Mouse (Mus musculus) cerebellum, postnatal 25 days (tissue): ENCODE results near the gene Ap1m2.
"Not testable (repeated sequence)": the region's sequence is repeated elsewhere in the genome, so short reads cannot be mapped to it uniquely, and the experiment has no call there.

ENCODE experiments used
- DNase-seq, 2 experiments: peaks; one replicate each; pipeline ENCODE4 v3.0.0; 2021; ENCODE audit warnings: mixed read lengths in 2 of 2

Gene Ap1m2

DNA sequence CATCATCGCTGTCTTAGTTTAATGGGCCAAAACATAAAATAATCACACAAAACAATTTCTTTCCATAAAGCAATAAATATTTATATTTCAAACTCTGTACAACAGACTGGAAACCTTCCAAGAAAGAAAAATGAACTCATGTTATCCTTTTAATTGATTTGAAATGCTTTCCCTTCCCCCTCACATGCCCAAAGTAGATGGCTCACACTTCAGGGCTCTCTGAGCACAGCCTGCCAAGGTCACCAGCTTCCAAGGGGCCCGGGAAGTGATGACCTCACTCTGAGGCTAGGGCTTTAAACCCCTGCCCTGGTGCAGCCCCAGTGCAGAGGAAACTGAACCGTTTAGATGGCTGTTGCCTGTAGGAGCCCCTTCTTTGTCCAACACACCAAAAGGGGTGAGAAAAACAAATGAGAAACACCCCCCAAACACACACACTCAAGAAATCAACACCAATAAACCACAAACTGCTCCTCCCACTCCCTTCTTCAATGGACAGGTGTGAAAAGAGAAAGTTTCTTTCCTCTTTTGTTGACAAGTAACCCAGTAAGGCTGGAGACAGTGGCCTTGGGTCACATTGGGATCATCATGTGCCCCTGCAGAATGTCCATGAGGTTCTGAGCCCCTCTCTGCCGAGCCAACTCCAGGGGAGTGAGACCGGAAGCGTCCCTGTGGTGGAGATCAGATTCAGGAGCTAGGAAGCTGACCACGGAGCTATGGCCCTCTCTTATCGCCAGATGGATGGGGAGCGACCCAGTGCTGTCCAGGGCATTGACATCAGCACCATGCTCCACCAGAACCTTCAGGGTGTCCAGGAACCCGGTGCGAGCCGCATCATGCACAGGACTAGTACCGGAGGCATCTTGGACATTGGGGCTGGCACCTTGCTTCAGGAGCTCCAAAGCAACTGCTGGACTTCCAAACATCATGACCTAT is 23.5 kb downstream of the Ap1m2 start:
- DNase-seq, result no peak

DNA sequence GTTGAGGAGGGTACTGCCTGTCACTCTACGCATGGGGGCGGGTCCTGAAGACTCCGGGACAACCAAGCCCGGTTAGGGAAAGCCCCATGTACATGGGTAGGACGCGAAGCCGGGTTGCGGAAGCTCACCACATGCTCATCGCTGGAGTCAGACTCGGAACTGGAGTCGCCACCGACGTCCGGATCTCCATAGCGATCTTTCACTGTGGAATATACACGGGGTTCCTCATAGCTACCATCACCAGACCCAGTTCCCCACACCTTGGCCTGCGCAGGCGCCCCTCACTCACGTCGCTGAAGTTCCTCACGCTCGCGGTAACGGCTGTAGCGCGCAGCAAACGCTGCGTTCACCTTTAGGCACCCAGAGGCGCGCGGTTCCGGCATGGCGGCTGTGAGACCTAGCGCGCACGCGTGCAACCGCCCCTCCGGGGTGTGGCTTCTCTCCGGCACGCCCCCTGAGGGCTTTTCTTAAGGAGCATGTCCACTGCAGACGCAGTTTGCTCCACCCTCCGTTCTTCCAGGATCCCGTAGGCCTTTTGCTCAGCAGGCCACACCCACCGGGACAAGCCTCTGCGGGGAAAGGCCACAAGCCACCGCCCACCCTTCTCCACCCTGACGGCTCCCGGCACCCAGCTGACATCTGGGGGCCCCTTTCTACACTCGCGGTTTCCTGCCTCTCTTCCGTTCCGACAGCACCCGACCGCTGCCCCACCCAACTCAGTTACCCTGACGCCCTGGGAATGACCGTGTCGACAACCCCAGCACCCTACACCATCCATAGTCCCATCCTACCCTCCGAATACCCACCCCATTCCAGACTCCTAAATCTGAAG is 24.4 kb downstream of the Ap1m2 start, which contains the start of gene Kri1:
TSS of gene Kri1 (minus strand) at position 399 of the 832 bp plus-strand sequence.
- peak; percentile 97 to 98 for DNase-seq

DNA sequence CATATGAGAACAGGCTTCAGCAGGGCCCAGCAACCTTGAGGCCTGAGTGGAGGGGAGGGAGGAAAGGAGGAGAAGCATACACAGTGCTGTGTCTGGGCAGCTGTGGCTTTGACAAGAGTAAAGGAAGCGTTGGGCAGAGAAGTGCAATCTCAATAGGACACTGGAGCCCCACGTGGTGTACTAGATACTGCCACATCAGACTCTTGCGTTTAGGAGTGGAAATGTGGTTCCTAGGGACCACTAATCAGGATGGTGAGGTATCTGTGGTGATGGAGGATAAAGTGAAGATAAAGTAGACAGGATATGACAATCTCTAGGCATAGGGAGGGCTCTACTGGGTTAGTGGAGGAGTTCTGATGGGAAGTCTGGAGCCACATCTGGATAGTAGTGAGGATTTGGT is 25.4 kb downstream of the Ap1m2 start:
- DNase-seq, result no peak

DNA sequence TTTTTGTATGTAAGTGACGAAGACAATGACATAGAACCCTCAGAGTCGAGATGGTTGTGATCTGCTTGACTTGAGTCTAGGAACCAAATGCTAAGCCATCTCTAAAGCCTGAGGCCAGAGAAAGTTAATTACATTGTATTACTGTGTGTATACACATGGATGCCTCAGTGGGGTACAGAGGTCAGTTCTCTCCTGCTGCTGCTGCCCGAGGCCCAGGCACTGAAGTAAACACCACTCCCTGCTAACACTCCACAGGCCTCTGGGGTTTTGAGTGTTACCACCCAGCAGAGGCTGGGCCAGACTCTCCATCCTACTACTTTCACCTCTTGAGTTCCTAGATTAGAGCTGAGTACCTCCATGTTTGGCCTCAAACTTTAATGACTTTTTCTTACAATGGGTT is 28.1 kb downstream of the Ap1m2 start:
- no peak for DNase-seq

DNA sequence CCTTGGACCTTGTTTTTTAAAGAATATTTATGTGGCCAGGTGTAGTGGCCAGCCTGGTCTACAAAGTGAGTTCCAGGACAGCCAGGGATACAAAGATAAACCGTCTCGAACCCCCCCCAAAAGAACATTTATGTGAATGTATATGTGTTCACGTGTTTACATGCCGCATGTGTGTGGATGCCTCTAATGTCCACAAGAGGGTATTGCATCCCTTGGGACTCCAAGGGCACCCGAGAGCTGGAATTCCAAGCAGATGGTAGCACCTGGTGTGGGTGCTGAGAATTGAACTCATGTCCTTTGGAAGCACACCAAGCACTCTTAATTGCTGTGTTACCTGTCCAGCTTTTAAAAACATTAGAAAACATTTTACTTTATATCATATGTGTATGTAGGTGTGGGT is 28.5 kb downstream of the Ap1m2 start:
- DNase-seq, result no peak

DNA sequence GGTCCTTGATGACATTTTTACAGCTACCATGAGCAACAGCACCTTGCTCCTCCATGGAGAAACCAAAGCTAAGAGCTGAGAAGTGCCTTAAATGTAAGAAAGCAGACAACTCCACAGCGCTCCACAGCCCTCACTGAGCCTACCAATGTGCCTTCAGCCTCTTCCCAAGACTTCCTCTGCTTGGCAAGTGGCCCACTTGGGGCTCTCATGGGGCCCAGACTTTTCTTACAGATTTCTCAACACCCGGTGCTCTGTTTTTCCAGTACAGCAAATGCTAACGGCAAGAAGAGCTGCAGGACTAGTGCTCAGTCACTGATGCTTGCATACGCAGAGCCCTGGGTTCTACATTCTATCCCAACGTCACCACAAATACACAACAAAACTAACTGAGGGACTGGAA is 34.4 kb downstream of the Ap1m2 start:
- DNase-seq, result no peak

DNA sequence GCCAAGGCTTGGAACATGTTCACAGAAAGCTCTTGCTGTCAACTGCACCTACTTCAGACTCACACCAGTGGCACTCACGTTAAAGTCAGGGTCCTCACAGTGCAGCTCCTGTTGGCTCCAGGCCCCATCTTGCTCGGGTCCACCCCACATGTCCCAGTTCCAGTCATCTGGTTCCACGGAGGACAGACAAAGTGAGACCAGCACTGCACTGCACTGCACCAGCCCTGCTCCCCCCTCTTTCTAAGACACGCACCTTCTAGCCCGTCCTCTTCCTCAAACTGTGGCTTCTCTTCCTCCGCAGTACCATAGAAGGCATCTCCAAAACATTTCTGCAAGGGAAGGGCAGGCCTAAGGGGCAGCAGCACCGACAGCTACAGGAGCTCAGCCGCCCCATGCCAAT is 35.8 kb downstream of the Ap1m2 start:
- DNase-seq, result no peak

GRCm38 (mm10) chr9:21275727-21276126 is 36.4 kb downstream of the Ap1m2 start:
- no peak for DNase-seq

DNA sequence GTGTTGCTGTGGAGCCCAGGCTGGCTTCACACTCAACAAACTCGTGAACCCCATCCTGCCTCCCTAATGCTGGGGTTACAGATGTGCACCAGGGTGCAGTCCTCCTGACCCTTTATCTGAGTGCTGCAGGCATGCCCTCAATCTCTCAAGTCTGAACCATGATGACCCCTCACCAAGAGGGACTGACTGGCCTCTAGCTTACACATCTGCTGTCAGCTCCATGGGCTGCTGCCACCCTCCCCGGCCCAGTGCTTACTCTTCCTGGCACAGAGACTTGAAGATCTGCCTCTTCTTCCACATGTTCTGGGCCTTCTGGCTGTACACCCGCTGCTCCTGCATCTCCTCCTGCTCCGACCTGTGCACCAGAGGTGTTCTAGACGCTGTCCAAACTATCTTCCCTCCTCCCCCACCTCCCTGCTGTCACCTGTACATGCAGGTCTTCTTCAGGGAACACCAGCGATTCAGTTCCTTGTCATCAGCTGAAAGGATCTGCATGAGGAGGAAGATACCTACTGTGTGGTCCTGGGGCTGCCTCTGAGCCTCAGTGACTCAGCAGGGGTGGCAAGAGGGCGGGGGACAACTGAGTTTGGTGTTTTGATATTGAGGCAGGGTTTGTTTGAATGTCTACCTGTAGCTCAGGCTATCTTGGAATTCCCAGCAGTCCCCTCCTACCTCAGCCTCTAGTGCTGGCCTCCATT is 37.0 kb downstream of the Ap1m2 start:
- DNase-seq, result no peak

DNA sequence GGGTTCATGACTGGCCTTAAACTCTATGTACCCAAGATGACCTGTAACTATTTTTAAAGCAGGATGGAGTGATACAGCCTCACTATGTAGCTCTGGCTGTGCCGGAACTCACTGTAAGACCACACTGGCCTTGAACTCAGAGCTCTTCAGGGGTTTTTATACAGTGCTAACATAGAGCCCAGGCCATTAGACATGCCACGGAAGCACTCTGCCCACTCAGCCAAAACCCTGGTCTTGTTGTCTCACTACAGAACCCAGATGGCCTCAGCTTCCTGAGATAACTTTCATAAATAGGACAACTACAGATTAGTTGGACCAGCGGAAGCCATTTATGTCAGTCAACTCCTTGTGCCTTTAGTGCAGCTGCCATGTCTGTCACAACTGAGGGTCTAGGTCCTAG is 37.8 kb downstream of the Ap1m2 start:
- no peak for DNase-seq

GRCm38 (mm10) chr9:21273520-21274228 is 38.5 kb downstream of the Ap1m2 start:
- no peak for DNase-seq

DNA sequence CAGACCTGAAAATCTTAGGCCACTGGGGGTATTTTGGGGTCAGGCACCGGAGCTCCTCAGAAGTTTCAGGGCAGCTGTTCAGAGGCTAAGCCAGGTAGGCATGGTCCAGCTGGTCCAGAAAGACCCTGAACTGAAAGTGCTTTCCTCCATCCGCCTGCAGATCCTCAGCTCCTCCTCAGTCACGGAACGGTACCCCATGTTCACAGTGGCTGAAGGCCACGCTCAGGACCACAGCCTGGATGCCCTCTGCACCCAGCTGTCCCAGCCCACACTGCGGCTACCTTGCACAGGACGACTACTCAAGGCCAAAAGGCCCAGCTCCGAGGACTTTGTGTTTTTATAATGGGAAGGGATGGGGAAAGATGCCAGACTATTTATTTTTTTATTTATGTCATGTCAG is 39.0 kb downstream of the Ap1m2 start:
- DNase-seq, result no peak

- no peak for DNase-seq
Measured at GRCm38 (mm10) chr9:21272391-21272790, 39.7 kb downstream of the Ap1m2 start.

DNA sequence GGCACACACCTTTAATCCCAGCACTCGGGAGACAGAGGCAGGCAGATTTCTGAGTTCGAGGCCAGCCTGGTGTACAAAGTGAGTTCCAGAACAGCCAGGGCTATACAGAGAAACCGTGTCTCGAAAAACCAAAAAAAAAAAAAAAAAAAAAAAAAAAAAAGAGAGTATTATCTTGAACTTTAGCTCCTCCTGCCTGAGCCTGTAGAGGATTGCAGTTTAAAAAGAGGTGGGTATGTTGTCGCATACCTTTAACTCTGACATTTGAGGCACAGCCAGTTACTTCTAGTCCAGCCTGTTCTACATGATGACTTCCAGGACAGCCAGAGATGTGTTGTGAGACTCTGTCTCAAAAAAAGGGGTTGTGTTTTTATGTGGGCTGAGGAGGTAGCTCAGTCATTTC is 42.5 kb downstream of the Ap1m2 start:
- not testable (repeated sequence) for DNase-seq

GRCm38 (mm10) chr9:21268305-21268704 is 43.8 kb downstream of the Ap1m2 start:
- DNase-seq, result no peak

- no peak for DNase-seq
Measured at GRCm38 (mm10) chr9:21266889-21267288, 45.2 kb downstream of the Ap1m2 start.

DNA sequence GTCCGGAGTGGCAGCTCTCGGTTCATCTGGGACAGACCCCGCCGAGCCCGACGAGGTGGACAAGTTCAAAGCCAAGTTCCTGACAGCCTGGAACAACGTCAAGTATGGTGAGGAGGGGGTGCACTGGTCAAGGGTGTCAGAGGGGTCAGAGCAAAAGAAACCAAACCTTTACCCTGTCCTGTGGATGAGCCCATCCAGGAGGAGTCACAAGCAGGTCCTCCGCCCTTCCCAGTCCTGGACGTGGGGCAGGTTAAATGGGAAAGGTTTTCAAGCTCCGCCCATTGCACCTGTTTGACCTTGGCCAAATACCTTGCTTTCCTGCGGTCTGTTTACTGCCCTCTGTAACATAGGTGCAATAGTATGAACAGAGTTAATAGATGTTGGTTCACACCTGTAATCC is 46.5 kb downstream of the Ap1m2 start:
- DNase-seq, result no peak

- DNase-seq, result peak; percentile 97 to 99
Measured at GRCm38 (mm10) chr9:21265000-21265561, 47.1 kb downstream of the Ap1m2 start, which contains the start of gene Atg4d. TSS of gene Atg4d (plus strand) at chr9:21265293.

DNA sequence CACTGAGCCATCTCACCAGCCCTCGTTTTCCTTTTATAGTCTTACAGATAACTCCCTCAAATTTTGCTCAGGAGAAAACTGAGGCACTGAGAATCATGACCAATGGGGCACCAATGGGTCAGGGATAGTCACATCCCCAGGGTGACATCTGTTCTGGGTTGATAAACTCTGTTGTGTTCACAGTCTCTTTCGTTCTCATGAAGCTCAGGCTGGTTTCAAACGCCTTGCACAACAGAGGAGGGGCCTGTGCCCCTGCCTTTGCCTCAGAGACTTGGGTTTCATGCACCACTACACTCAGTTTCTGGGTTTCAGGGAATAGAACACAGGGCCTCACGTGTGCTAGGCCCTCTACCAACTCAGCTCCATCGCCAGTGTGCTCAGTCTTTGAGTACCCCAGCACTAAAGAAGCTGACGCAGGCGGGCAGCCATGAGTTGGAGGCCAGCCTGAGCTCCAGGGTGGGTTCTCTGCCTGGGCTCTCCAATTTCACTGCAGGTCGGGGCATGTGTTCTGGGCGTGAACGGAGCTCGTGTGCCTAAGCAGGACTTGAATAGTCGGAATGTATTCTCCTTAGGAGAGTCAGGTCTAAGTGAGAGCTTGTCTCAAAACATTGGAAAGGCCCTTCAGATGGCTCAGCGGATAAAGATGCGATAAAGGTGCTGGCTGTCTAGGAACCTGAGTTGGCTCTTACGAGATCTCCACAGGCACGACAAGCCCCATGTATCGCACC is 47.7 kb downstream of the Ap1m2 start:
- no peak for DNase-seq

DNA sequence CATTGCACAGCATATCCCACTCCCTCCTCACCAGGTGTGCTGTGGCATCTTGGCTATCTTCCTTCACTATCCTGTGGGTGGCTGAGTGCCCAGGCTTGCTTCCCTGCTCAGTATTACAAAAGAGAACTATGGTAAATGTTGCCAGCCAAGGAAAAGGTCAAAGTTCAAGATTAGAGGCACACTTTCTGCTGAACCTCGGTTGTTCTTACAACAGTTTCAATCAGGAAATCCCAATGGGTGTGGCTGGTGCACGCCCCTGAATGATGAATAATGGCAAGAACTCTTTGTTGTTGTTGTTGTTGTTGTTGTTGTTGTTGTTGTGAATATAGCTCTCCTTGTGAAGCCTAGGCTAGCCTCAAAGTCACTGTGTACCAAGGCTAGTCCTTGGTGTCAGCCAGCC is 50.3 kb downstream of the Ap1m2 start:
- DNase-seq, result no peak

DNA sequence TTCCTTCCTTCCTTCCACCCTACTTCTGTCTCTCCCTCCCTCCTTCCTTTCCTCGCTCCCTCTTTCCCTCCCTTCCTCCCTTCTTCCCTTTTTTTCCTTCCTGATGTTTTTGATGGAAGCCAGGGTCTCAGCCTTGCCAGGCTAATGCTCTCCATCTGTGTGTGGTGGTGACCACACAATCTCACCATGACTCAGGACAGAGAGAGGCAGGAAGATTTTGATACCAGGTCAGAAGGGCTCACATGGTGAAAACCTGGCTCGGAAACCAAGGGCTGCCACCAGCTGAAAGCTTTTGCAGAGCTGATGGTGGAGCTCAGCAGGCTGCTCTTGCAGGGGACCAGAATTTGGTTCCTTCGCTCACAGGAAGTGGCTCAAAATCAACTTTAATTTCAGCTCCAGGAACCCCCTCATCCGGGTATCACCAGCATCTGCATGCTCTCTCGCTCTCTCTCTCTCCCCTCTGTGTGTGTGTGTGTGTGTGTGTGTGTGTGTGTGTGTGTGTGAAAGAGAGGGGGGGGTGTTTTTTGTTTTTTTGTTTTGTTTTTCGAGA is 51.6 kb downstream of the Ap1m2 start:
- no peak for DNase-seq
